Mouse (Mus musculus) liver, embryonic 11.5 days (tissue): Measurements from ENCODE around the gene Fam102b. TPM values are rescaled to one million over a fixed set of nuclear protein-coding genes. Genes with fewer than 3 reads are reported as not detected.

ENCODE experiments used
- ATAC-seq: fragments of 200-750 bp; cut with Nextera tagmentation; replicated peaks from 2 replicates; pipeline ENCODE4 v1.8.0; 2017; ENCODE audit warnings: moderate number of reproducible peaks, mild to moderate bottlenecking, moderate TSS enrichment, moderate library complexity; ENCODE audit not compliant: low FRiP score
- DNase-seq: peaks from one replicate; pipeline ENCODE4 v3.0.0-alpha.2; 2017; ENCODE audit warnings: low spot score
- H3K27ac ChIP-seq: fragments of 300-500 bp; sonication (generic); 2 replicates; pipeline ENCODE4 v1.5.1; 2014; ENCODE audit warnings: mild to moderate bottlenecking, low read depth, low read length, control low read depth
- H3K27me3 ChIP-seq: fragments of 300-500 bp; sonication (generic); replicated peaks from 2 replicates; pipeline ENCODE4 v1.6.1; 2014; ENCODE audit warnings: low read length, mixed read lengths; ENCODE audit not compliant: control insufficient read depth, insufficient read depth
- H3K36me3 ChIP-seq: fragments of 300-500 bp; sonication (generic); 2 replicates; pipeline ENCODE4 v1.6.1; 2014; ENCODE audit warnings: mild to moderate bottlenecking, low read length, moderate library complexity, mixed read lengths; ENCODE audit not compliant: control insufficient read depth, insufficient read depth
- H3K4me1 ChIP-seq: fragments of 300-500 bp; sonication (generic); replicated peaks from 2 replicates; pipeline ENCODE4 v1.6.1; 2014; ENCODE audit warnings: low read length, mixed read lengths; ENCODE audit not compliant: control insufficient read depth, insufficient read depth
- H3K4me2 ChIP-seq: fragments of 300-500 bp; sonication (generic); 2 replicates; pipeline ENCODE4 v1.6.1; 2014; ENCODE audit warnings: mild to moderate bottlenecking, control low read depth, moderate library complexity
- H3K4me3 ChIP-seq: fragments of 300-500 bp; sonication (generic); 2 replicates; pipeline ENCODE4 v1.5.1; 2014; ENCODE audit warnings: low read depth, low read length, control low read depth
- H3K9ac ChIP-seq: fragments of 300-500 bp; sonication (generic); 2 replicates; pipeline ENCODE4 v1.6.1; 2014; ENCODE audit warnings: low read depth, low read length, control low read depth
- H3K9me3 ChIP-seq: fragments of 300-500 bp; sonication (generic); 2 replicates; pipeline ENCODE4 v1.6.1; 2016; ENCODE audit warnings: low read length, inconsistent platforms, mixed read lengths; ENCODE audit not compliant: control insufficient read depth
- WGBS: fragments of 180-500 bp; shearing (Covaris S2); extraction: QIAGEN DNeasy Blood & Tissue Kit; methylation state at CpG from one replicate; pipeline ENCODE4 v1.1.7; 2014; 5-methylcytosine and 5-hydroxymethylcytosine counted together
- polyA plus RNA-seq: library from polyadenylated mRNA; unstranded; fragments of >200 nt; fragmentation: Nextera tagmentation; extraction: Ambion mirVana; gene quantifications from 2 replicates; pipeline ENCODE4 v1.2.1, GENCODE M21; 2014

Fam102b gene
- polyA plus RNA-seq, 1 experiment from 2014 or later, result 6.6 TPM

DNA sequence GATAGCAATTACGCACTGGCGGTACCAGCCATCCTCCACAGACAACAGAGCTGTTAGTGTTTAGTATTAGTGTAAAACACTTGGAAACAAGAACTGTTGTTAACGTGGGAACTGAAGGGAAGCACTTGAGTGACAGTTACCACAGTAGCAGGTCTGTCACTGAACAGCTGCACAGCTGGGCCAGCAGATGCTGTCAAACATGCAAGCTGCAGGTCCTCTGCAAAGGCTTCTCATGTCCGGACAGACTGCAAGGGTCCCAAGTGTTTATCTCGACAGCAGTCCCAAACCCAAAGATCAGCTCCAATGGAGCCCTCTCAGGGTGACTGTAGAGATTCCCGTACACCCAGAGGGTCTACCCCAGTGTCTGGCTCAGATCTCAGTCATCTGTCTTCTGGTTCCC, 45.5 kb downstream of the Fam102b start:
- ATAC-seq, result no peak
- DNase-seq, result no peak
- H3K27me3 ChIP-seq, result no peaks in the 10 kb centered on the region
- no peak overlapping the region for H3K4me3 ChIP-seq
- H3K4me2 ChIP-seq, result no peak overlapping the region
- peaks cover 3% of the 10 kb centered on the region for H3K36me3 ChIP-seq
- no peak overlapping the region for H3K27ac ChIP-seq
- WGBS, result 71% methylated on average over 6 of the region's 6 CpGs
- peaks cover 8% of the 10 kb centered on the region; the same call in 1 of the 2 replicates for H3K4me1 ChIP-seq
- H3K9me3 ChIP-seq, result no peaks in the 10 kb centered on the region
- H3K9ac ChIP-seq, result no peak overlapping the region

GRCm38 (mm10) chr3:108977340-108978030, 49.9 kb downstream of the Fam102b start:
- Histone ChIP-seq H3K27ac (no peak overlapping the region), H3K4me3 (no peak overlapping the region), H3K27me3 (no peaks in the 10 kb centered on the region), H3K4me2 (no peak overlapping the region), H3K4me1 (peaks cover 6% of the 10 kb centered on the region), H3K9me3 (no peaks in the 10 kb centered on the region), H3K36me3 (peaks cover 3% of the 10 kb centered on the region), H3K9ac (no peak overlapping the region)
- 89% methylated on average over 13 of the region's 13 CpGs for WGBS
- no peak for ATAC-seq
- DNase-seq, result no peak

GRCm38 (mm10) chr3:108974920-108975485, 52.4 kb downstream of the Fam102b start:
- no peak overlapping the region for H3K27ac ChIP-seq
- no peak overlapping the region for H3K9ac ChIP-seq
- H3K4me2 ChIP-seq, result peak overlapping the region; percentile 37; the same call in 1 of the 2 replicates
- WGBS, result 82% methylated on average over 15 of the region's 15 CpGs
- H3K36me3 ChIP-seq, result peaks cover 3% of the 10 kb centered on the region; the same call in 1 of the 2 replicates
- H3K4me3 ChIP-seq, result no peak overlapping the region
- H3K27me3 ChIP-seq, result no peaks in the 10 kb centered on the region
- no peak for DNase-seq
- H3K4me1 ChIP-seq, result peaks cover 4% of the 10 kb centered on the region; the same call in 1 of the 2 replicates
- H3K9me3 ChIP-seq, result no peaks in the 10 kb centered on the region
- no peak for ATAC-seq

DNA sequence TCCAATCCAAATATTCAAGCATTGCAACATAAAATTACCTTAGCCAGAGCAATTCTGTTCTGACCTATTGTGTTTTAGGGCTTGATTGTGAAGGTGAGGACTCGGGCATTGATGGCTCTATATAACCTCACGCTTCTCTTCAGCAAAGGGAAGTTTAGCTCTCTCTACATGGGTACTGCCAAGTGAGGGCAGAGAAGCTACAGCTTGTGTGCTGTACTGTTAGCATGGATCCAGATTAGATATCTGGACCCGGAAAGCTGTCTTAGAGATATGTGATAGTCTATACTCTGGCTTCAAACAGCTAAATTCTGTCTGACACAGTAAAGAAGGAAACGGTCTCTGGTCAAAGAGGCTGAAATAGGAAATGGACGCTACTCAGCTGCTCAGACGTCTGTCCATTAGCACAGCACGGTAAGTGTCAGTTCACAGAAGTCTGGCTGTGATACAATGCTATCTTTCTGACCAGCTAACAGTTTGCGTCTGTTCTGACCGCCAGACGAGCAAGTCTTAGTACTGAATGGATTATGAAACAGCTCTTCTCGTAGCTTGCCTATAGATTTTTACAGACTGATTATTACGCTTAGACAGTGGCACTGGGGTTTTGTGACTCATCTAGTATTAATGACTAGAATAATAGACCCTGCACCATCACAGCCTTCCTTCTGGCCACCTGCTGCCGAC, 53.3 kb downstream of the Fam102b start:
- ATAC-seq (peak; percentile 74), DNase-seq (no peak)
- Histone ChIP-seq H3K9ac (no peak overlapping the region), H3K27ac (no peak overlapping the region; the same call in 1 of the 2 replicates), H3K4me3 (no peak overlapping the region), H3K36me3 (peaks cover 3% of the 10 kb centered on the region; the same call in 1 of the 2 replicates), H3K9me3 (no peaks in the 10 kb centered on the region), H3K27me3 (no peaks in the 10 kb centered on the region), H3K4me1 (peaks cover 4% of the 10 kb centered on the region; the same call in 1 of the 2 replicates), H3K4me2 (peak overlapping the region; percentile 37)
- WGBS, result 57% methylated on average over 13 of the region's 13 CpGs

GRCm38 (mm10) chr3:108966051-108966450, 61.4 kb downstream of the Fam102b start:
- Histone ChIP-seq H3K36me3 (no peaks in the 10 kb centered on the region), H3K4me2 (no peak overlapping the region), H3K9ac (no peak overlapping the region), H3K4me3 (no peak overlapping the region), H3K27ac (no peak overlapping the region), H3K4me1 (0 out of 2 replicates have a peak, but pooled peaks cover 2% of the 10 kb centered on the region), H3K27me3 (no peaks in the 10 kb centered on the region), H3K9me3 (no peaks in the 10 kb centered on the region)
- ATAC-seq, result no peak
- DNase-seq, result no peak
- 74% methylated on average over 3 of the region's 3 CpGs for WGBS

- H3K27me3 ChIP-seq, result no peaks in the 10 kb centered on the region
- no peak overlapping the region for H3K9ac ChIP-seq
- no peaks in the 10 kb centered on the region for H3K9me3 ChIP-seq
- H3K4me1 ChIP-seq, result 0 out of 2 replicates have a peak, but pooled peaks cover 2% of the 10 kb centered on the region
- no peak overlapping the region for H3K4me3 ChIP-seq
- H3K36me3 ChIP-seq, result no peaks in the 10 kb centered on the region
- ATAC-seq (no peak), DNase-seq (no peak)
- WGBS, result 79% methylated on average over 7 of the region's 7 CpGs
- no peak overlapping the region for H3K4me2 ChIP-seq
- H3K27ac ChIP-seq, result no peak overlapping the region
Measured at GRCm38 (mm10) chr3:108964361-108965044, 62.9 kb downstream of the Fam102b start.

GRCm38 (mm10) chr3:108963776-108964175, 63.6 kb downstream of the Fam102b start:
- H3K27me3 ChIP-seq, result no peaks in the 10 kb centered on the region
- ATAC-seq (no peak), DNase-seq (no peak)
- 0 out of 2 replicates have a peak, but pooled peaks cover 2% of the 10 kb centered on the region for H3K4me1 ChIP-seq
- no peak overlapping the region for H3K9ac ChIP-seq
- WGBS, result 82% methylated on average over 3 of the region's 3 CpGs
- H3K4me3 ChIP-seq, result no peak overlapping the region
- no peak overlapping the region for H3K4me2 ChIP-seq
- no peaks in the 10 kb centered on the region for H3K9me3 ChIP-seq
- H3K36me3 ChIP-seq, result no peaks in the 10 kb centered on the region
- no peak overlapping the region for H3K27ac ChIP-seq

DNA sequence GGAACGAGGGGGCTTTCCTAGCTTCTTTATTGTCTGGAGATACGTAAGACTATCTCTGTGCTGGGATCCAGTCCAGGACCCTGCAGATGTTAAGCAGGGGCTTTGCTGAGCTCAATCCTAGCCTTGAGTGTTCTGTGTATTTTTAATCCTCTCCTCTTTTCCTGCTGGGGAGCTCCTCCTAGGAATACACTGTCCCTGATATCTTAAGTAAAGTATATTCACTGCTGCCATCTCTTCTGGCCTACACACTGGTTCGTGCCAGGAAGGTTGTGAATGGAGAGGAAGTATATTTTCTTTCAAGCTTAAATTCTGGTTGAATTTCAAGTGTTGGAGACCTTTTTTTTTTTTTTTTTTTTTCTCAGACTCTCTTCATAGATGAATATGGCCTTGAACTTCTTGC, 64.1 kb downstream of the Fam102b start:
- Histone ChIP-seq H3K4me2 (no peak overlapping the region), H3K4me3 (no peak overlapping the region), H3K4me1 (0 out of 2 replicates have a peak, but pooled peaks cover 2% of the 10 kb centered on the region), H3K27me3 (no peaks in the 10 kb centered on the region), H3K36me3 (no peaks in the 10 kb centered on the region), H3K9ac (no peak overlapping the region), H3K27ac (no peak overlapping the region), H3K9me3 (no peaks in the 10 kb centered on the region)
- no peak for DNase-seq
- no peak for ATAC-seq
- 85% methylated on average over 3 of the region's 3 CpGs for WGBS
